Mouse (Mus musculus): ENCODE results near the gene Chsy1.
A peak's percentile ranks its signal among the peaks of the same experiment; 100 is the strongest.

Chsy1 gene

DNA sequence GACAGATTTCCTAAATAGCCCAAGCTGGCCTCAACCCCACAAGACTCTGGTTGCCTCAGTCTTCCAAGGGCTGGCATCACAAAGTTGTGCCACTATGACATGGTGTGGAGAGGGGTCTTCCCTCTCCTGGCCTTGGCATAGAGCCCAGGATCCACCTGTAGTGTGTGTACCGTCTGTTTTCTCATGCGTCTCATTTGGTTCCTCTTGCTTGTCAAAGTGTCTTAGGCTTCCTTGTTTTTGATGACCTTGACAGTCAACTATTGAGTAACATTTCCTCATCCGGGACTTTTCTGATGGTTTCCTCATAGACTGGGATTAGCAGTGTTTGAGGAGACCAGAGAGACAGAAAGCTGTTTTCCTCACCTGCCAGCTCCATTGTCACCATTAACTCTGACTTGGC, 30.8 kb downstream of the Chsy1 start:
- no peak for DNase-seq (ENCODE audit: low spot score in 2 of 2)

DNA sequence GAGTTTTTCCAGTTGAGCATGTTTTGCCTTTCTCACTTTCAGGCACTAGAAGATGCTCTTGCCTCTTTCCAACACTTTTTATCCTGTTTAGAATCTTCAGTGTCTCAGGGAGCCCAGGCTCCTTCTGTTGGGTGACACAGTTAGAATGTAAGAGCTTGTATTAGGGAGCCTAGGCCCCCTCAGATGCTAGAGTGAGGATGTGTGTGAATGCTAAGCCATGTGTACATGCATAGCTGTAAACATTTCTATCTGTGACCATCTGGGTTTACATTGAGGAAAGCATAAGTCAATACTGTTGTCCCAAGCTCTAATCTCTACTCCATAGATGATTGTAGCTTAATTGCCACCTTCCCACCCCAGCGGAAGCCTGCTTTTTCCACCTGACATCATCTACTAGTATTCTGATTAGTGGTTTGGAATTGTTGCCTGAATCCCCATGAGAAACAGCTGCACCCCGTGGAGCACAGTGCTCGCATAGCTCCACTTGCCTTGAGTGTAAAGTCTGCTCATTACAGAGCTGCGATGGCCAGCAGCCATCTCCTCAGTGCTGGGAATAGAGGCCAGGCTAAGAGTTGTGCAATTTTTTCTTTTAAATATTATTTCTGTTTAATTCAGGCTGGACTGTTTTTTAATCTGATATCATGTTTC, 31.7 kb downstream of the Chsy1 start:
- peak in 1 of 2 experiments; percentile 21 for DNase-seq (ENCODE audit: low spot score in 2 of 2)

DNA sequence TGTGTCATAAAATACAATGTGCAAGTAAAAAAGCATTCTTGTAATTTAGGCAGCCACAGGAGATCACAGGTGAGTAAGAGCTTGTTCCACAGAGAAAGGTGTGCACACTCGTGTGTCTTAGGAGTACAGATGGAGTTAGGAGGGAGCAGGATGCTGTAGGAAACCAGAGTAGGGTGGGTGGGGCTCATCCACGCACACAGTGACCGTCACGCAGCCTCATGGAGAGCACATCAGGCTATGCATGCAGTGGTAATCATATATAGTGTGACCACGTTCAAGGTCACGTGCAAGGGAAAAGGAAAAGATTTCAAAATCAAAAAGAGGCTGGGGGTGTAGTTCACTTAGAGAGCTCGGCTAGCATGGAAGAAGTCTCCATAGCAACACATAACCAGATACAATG, 33.2 kb downstream of the Chsy1 start:
- no peak for DNase-seq (ENCODE audit: low spot score in 2 of 2)

DNA sequence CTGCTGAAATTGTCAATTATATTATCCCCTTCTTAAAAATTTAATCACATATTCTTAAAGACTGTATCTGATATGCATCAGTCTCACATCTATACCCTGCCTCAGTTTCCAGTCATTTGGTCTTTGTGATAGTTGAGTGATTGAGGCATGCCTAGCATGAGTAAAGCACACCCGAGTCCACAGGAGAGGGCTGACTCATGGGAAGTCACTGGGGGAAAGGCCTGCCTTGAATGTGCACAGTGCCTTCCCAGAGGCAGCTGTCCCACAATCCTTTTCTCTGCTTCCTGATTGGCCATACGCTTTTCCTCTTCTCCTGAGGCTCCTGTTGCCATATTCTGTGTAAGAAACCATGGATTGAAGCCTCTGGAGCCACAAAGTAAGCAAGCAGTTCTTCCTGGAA, 35.2 kb downstream of the Chsy1 start:
- DNase-seq (ENCODE audit: low spot score in 2 of 2) = no peak

DNA sequence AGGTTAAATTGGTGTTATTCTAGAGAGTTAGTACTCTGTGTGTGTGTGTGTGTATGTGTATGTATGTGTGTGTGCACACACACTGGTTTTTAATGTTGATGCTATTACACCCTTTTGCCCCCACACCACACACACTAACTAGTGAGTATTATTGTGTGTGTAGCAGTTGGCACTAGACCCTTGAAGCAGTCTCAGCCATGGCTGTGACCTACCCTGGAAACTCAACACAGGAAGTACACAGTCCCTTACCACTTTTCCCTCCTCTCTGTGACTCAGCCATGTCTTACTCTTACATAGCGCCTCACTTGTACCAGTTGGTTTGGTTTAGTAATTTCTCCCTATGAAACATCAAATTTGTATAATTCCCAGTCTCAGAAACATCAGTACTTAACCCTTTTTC, 37.8 kb downstream of the Chsy1 start:
- DNase-seq (ENCODE audit: low spot score in 2 of 2) = no peak

DNA sequence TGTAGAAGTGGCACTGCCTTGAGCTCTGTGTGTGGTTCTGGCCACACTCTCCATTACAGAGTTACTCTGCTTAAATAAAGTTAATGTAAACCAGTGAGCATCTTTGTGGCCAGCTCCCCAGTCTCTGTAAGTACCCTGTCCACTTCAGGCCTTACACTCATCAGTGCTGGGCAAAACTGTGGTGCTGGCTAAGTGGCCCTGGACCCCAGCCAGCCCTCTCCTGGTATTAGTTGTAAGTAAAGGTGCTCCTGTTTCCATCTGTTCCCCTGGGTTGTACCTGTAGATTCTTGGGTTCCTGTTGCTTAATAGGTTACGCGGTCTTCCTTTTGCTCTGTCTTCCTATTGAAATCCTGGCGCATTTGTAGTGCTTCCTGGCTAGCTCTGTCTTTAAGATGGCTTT, 38.5 kb downstream of the Chsy1 start:
- no peak for DNase-seq (ENCODE audit: low spot score in 2 of 2)

DNA sequence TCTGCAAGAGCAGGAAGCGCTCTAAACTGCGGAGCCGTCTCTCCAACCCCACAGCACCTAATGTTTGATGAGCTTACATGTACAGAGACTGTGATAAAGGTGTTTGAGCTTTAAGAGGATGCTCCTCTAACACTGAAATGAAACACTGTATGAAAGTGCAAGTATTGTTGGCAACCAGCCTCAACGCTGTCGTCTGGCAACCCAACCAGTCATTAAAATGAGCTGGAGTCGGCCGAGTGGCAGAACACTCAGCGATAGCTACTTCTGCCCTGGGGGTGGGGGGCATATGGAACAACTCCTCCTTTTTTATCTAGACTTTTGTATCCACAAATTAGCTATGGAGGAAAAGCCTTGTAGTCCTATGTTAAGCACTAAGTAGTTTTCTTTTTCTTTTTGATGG, 40.2 kb downstream of the Chsy1 start:
- DNase-seq (ENCODE audit: low spot score in 2 of 2) = no peak

DNA sequence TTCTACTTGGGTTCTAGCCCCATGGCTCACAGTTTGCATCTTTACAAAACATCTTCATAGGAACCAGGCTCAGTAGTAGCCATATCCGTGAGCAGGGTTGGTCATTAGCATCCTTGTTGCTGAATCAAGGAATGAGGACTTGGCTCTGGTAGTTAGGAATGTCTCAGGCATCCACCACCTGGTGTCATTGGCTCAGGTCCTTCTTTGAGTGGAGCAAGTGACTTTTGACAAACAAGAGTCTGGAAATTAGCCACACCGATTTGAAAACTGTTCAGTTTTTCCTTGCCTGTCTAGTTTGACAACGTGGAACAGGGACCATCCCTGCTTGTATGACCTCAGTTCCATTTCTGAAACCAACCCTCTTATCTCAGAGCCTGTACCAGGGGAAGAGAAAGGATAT, 41.1 kb downstream of the Chsy1 start:
- no peak for DNase-seq (ENCODE audit: low spot score in 2 of 2)

DNA sequence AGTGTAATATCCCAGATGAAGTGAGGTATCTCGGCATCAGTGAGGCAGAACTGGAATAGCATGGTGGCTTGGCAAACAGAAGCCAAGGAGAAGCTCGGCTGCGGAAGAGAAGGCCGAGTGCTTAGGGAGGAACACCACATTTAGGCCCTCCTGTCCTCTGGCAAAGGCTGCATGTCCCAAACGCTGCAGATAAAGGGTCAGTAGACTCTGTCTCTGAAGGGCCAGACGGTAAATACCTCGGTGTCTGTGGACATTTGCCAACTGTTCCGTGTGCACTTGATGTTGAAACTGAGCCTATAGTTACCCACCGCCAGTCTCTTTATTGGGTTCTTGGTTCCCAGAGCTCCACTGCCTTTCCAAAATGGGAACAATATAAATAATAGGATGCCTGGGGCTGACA, 48.1 kb downstream of the Chsy1 start:
- peak; percentile 36 to 45 for DNase-seq (ENCODE audit: low spot score in 2 of 2)

DNA sequence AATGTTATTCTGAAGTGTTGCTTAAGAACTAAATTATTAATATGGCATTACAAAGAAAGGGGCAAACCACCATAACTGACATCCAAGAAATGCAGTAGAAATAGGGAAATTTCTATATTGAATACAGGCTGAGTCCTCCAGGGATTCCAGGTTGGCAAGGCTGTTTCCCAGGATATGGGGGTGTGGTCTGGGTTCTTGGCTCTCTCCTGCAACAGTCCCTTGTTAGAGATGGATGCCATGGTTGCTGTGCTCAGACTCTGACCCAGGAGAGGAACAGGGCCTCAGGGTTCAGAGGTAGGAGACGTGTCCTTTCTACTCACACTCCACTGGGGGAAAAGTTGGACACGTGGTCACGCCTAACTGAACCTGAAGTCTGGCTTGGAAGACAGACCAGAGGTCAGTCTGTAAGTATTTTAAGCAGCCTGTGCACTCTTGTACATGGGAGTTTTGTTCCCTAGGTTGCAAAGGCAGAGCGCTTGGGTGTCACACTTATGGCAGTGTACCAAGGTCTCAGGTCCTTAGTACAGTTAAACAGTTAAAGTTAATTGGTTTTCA, 48.6 kb downstream of the Chsy1 start:
- no peak for DNase-seq (ENCODE audit: low spot score in 2 of 2)

DNA sequence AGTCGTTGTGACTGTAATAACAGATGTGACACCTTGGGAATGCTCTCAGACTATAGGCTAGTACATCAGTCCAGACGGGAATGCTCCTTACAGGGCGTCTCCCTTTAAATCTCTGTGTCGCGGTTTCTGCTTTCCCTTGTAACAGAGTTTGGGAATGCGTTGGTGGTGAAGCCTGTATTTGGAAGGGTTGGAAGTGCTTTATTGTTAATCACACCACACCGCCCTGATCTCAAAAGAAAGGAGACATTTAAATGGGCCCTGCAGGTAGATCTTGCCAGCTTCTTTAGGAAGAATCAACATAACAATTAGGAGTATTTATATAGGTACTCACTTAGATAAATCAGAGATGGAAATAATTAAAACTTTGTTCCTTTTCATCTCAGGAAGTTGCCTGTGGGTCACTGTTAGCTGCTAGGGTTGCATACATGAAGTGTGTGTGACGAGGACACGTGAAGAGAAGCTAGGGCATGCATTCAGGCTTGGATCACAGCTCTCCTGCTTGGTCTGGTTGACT, 49.4 kb downstream of the Chsy1 start:
- DNase-seq (ENCODE audit: low spot score in 2 of 2) = no peak

DNA sequence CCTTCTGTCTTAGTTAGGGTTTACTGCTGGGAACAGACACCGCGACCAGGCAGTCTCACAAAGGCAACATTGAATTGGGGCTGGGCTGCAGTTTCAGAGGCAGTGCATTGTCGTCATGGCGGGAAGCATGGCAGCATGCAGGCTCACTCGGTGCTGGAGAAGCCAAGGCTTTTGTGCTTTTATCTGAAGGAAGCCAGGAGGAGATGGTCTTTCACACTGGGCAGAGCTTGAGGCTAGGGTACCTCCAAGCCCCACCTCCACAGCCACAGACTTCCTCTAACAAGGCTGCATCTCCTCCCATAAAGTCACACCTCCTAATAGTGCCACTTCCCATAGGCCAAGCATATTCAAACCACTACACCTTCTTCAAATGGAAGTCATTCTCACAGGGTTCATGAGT, 50.6 kb downstream of the Chsy1 start:
- no peak for DNase-seq (ENCODE audit: low spot score in 2 of 2)

DNA sequence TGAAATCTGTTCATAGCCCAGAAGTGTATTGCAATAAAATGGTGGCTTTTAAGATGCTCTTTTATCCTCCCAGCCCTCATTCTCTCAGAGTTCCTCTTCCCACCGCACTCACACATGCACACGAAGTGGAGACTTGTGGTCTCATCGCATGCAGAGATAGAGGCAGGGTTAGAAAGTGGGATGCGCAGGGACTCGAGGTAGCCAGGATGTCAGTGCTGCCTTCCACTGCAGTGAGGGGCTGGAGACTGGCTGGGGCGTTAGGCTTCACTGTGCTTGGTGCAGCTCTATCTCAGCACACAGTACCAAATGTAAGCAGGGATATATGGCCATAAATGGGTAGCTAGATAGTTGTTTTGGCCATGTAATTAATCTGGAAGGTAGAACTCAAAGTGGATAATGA, 52.5 kb downstream of the Chsy1 start:
- DNase-seq (ENCODE audit: low spot score in 2 of 2) = no peak

DNA sequence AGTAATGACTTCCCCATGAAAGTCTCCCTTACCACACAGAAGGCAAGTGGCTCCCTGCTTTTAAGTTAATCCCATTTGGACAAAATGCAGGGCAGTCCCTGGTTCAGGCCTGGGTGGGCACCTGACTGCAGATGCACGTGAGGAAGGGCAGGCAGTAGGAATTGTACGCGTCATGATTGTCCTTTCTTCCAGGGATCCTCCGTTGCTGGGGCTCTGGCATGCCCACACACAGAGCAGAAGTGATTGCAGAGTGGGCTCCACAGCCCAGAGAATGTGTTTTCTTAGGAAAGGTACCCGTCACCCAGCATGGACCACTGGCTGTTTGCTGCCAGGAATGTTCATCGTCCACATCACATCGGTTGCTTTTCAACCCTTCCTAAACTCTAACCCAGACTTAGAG, 53.2 kb downstream of the Chsy1 start:
- DNase-seq (ENCODE audit: low spot score in 2 of 2) = no peak

DNA sequence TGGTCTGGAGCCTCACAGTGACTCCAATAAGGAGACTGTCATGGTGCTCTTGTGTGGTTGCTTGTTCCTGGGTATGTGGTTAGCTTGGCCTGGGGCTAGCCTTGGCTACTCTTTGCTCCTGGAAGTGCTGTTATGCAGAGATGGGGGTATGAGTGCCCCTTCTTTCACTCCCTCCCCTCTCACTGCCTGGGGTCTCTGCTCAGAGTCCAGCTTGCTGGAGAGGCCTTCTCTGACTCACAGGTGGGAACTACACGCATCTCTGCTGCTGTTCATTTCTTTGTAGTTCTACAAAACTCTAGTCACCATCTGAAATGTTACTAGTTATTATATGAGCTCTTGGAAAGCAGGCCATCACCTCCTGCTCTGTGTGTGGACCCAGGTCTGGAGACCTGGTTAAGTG, 53.7 kb downstream of the Chsy1 start:
- DNase-seq (ENCODE audit: low spot score in 2 of 2) = no peak

DNA sequence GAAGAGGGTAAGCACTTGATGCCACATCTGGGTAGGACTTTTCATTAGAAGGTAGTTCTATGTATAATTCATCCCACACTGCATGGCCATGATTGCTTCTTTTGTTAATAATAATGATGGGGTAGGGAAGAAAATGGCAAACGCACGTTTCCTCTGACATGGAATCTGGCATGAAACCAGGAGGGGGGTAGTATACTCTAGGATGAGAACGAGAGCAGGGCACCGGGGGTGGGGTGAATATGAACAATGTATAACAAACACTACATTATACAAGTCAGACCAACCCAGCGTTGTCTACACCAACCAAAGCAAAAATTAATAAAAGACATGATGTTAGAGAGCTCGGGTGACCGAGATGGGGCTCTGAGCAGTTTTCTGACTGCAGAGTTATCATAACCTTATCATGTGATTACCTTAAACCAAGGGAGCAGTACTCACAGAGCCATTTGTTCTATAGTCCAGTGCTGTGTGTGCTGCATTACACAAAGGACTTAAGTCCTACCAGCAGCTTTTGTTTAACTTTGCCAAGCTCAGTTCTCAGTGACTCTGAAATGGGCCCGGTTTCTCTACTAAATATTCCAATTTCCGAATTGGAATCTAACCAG, 55.2 kb downstream of the Chsy1 start:
- no peak for DNase-seq (ENCODE audit: low spot score in 2 of 2)

DNA sequence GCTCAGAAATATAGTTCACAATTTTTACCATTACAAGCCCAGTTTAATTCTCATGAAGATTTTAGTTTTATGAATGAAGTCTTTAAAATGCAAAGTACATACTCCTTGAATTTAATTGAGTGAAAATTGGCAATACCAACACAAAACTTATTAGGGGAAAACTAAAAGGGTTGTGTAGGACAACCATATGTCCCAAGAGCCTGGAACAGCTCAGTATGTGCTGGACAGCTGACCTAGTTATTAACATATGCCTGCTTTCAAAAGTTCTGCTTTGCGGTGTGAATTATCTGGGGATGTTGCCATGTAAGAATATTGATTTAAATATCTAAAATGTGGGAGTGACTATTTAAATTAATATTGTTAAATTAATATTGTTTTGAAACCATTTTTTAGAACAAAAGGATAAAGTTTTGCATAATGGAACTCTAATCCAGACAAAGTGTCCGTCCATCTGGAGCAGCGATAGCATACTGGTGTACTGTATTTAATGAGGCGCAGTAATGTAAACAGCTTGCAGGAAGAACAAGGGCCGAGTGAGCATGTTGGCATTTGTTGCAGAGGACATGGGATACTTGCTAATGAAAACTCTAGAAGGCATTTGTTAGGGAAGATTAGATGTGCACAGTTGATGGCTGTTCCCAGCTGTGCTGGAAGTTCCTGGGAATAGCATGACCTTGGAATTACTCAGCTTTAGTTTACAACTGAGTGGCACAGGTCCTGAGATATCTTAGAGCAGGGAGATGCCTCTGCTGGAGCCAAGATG, 55.9 kb downstream of the Chsy1 start:
- no peak for DNase-seq (ENCODE audit: low spot score in 2 of 2)

DNA sequence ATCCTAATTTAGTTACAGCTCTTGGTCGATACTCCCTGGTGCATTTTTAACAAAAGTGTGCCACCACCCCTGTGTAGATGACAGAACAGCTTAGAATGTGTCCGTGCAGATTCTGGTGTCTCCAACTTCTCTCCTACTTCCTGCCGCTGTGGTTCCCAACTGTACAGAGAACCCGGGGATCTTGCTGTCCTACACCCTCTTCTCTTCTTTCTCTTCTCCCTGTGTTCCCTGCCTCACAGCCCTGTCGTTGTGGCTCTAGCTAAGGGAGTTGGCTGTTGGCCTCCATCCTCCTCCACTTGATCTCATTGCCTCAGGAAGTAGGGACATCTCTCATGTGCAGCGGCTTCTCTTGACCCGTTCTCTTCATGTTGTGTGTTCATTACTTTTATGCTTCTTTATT, 59.6 kb downstream of the Chsy1 start:
- no peak for DNase-seq (ENCODE audit: low spot score in 2 of 2)

DNA sequence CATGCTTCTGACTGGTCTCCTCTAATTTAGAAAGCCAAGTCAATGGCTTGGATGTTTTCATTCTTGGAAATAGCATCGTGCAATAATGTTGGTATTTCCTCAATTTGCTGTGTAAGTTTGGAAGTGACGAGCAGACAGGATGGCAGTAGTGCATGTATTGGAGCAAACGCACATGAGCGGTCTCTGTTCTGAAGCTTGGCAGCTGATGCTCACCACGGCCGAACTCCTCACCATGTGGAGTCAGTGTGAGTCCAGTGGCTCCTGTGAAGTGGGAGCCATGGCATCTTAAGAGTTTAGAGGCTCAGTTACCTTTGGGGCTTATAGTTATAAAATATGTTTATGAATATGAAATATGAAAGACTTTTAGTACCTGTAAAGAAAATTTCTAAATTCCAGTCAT, 60.2 kb downstream of the Chsy1 start:
- no peak for DNase-seq (ENCODE audit: low spot score in 2 of 2)

DNA sequence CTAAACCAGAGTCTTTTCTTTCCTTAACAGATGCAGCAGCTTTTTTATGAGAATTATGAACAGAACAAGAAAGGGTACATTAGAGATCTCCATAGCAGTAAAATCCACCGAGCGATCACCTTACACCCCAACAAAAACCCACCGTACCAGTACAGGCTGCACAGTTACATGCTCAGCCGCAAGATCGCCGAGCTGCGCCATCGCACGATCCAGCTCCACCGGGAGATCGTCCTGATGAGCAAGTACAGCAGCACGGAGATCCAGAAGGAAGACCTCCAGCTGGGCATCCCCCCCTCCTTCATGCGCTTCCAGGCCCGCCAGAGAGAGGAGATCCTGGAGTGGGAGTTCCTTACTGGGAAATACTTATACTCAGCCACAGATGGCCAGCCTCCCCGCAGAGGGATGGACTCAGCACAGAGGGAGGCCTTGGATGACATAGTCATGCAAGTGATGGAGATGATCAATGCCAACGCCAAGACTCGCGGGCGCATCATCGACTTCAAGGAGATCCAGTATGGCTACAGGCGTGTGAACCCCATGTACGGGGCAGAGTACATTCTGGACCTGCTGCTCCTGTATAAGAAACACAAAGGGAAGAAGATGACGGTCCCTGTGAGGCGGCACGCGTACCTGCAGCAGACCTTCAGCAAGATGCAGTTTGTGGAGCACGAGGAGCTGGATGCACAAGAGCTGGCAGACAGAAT, 61.6 kb downstream of the Chsy1 start:
- no peak for DNase-seq (ENCODE audit: low spot score in 2 of 2)

DNA sequence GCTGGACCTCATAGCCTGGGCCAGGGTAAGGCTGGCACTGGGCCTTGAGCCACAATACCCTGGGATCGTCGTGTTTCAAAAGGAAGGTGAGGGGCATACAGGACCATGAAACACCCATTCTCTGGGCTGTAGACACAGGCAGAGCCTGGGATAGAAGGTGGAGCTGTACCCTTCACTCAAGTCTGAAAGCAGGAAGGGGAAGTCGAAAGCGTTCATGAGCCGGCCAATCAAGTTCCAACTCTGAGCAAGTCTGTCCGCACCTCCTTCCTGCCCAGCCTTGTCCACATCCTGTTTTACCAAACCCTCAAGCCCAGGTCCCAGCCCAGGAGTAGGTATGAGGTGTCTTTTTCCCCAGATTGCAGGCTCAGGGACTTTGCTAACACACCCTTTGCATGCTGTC, 66.4 kb downstream of the Chsy1 start:
- no peak for DNase-seq (ENCODE audit: low spot score in 2 of 2)

DNA sequence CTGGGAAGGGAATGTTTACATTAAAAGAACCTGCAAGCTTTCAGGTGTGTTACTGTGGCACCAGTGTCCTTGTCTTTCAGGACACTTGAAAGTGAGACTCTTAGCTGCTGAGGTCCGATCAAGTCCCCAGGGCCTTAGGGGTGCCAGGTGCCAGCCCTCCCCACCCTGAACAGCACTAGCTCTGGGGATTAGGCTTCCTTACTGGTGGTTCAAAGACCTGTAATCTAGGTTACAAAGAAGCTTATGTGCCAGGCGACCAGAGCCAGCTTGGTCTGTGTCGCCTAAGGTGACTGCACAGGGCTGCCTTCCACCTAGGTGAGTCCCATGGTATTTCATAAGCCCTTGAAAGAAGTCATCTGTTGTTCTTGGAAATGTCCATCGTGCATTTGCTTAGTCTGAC, 66.9 kb downstream of the Chsy1 start:
- DNase-seq (ENCODE audit: low spot score in 2 of 2) = no peak

Data from heart, adult 9 months (tissue).